Mouse (Mus musculus) spleen, adult 12 weeks (tissue): Measurements from ENCODE around the gene Pfkfb2.
"Not testable (repeated sequence)": the region's sequence is repeated elsewhere in the genome, so short reads cannot be mapped to it uniquely, and the experiment has no call there.

ENCODE experiments used
- DNase-seq: peaks from one replicate; pipeline ENCODE4 v3.0.0; 2022; ENCODE audit warnings: low spot score

Gene Pfkfb2

GRCm38 (mm10) chr1:130698601-130699000, 30.5 kb downstream of the Pfkfb2 start:
- no peak for DNase-seq

- DNase-seq: no peak
These were observed 45.1 kb downstream of the Pfkfb2 start for GRCm38 (mm10) chr1:130683905-130684304.

GRCm38 (mm10) chr1:130681656-130682413, 47.2 kb downstream of the Pfkfb2 start:
- DNase-seq: no peak

- no peak for DNase-seq
These were observed 48.0 kb downstream of the Pfkfb2 start for GRCm38 (mm10) chr1:130681075-130681474.

GRCm38 (mm10) chr1:130678551-130678950, 50.5 kb downstream of the Pfkfb2 start:
- DNase-seq: no peak

- not testable (repeated sequence) for DNase-seq
These were observed 65.5 kb downstream of the Pfkfb2 start for GRCm38 (mm10) chr1:130663576-130663975.

GRCm38 (mm10) chr1:130661454-130661853, 67.6 kb downstream of the Pfkfb2 start, which contains the start of gene C4bp:
Gene C4bp, minus strand, starts transcription at chr1:130661632.
- DNase-seq: no peak

GRCm38 (mm10) chr1:130659641-130660040, 69.4 kb downstream of the Pfkfb2 start:
- not testable (repeated sequence) for DNase-seq

GRCm38 (mm10) chr1:130644103-130644502, 85.0 kb downstream of the Pfkfb2 start:
- no peak for DNase-seq

- no peak for DNase-seq
These were observed 88.1 kb downstream of the Pfkfb2 start for GRCm38 (mm10) chr1:130640967-130641366.
